Mouse (Mus musculus) erythroblast, embryonic 14.5 days (primary cell): ENCODE data around the gene Zgrf1.

Experiments used
- GATA1 ChIP-seq: IDR thresholded peaks from 2 replicates; pipeline ENCODE4 v1.6.1; 2012; ENCODE audit warnings: low read length, inconsistent platforms, mixed read lengths
- TAL1 ChIP-seq: IDR thresholded peaks from 3 replicates; pipeline ENCODE4 v1.6.1; 2012; ENCODE audit warnings: low read length, inconsistent platforms, mixed read lengths

GRCm38 (mm10) chr3:127515251-127515650 is 38.0 kb upstream of the Zgrf1 start:
- TF ChIP-seq TAL1: no peak
- no peak for TF ChIP-seq GATA1
